Mouse (Mus musculus): ENCODE measurements around the gene Mad1l1. TPM values are rescaled to one million over a fixed set of nuclear protein-coding genes. Genes with fewer than 3 reads are reported as not detected.

Mad1l1 gene
- total RNA-seq, 2 experiments from 2014 or later, result 20.1 to 20.7 TPM

DNA sequence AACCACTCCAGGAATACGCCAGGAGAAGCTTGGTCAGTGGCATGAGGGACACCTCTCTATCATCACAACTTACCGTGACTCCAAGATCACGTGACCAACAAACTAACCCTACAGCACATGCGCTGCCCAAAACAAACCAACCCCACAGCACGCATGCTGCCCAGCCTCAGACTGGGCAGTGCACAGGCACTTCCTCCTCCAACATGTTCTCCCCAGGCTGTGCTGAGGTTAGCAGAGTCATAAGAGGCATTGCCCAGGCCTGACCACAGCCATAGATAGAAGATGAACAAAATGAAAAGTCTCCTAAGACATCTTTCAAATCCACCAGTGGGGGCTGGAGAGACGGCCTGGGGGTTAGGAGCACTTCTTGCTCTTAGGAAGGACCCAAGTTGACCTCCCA, 135.6 kb downstream of the Mad1l1 start:
- DNase-seq (ENCODE audit: low spot score in 2 of 2), result no peak

DNA sequence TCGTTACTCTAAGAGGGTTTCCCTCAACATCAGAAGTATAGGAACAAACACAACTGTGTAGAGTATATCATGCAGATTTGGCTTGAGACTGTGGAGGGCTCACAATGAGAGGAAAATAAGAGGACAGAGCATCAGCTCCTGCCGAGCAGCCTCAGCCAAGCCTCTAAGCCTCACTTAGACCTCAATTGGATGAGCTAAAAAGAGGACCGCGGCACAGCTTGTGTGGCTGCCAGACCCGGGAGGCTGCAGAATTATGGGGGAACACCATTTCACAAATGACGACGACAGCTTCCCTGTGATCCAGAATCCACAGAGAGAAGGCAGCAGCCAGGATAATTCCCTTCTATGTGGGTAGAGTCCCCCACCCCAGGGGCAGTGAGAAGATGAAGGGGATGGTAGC, 138.0 kb downstream of the Mad1l1 start:
- peak; percentile 15 to 24 for DNase-seq (ENCODE audit: low spot score in 2 of 2)

DNA sequence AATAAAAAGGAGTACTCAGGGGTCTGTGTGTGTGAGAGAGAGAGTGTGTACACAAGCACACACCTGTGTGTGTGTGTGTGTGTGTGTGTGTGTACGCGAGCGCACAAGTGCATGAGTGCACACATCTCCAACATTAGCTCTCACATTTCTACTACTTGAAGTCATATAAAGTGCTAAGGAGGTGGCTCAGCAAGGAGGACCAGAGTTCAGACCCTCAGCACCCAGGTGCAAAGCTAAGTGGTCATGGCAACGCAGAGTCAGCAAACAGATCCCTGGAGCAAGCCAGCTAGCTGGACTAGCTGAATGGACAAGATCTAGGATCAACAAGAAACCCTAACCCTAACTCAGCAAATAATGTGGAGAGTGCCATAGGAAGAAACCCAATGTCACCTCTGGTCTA, 139.0 kb downstream of the Mad1l1 start:
- no peak for DNase-seq (ENCODE audit: low spot score in 2 of 2)

DNA sequence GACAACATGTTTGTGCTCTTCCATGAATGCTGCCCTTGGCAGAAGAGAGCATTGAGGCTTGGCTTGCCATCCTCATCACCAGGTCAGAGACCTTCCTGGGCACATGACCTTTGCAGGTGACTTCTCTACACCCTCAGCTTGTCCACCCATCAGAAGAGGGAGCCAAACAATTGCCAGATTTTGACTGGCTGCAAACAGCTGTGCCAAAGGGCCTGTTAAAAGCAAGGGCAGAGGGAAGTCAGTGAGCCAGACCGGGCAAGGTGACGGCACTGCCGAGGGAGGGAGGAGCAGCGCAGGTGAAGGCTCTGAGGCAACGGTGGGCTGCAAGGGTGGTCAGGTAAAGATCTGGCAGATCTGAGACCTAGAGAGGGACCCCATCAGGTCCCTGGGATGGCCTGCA, 141.3 kb downstream of the Mad1l1 start:
- DNase-seq (ENCODE audit: low spot score in 2 of 2), result no peak

DNA sequence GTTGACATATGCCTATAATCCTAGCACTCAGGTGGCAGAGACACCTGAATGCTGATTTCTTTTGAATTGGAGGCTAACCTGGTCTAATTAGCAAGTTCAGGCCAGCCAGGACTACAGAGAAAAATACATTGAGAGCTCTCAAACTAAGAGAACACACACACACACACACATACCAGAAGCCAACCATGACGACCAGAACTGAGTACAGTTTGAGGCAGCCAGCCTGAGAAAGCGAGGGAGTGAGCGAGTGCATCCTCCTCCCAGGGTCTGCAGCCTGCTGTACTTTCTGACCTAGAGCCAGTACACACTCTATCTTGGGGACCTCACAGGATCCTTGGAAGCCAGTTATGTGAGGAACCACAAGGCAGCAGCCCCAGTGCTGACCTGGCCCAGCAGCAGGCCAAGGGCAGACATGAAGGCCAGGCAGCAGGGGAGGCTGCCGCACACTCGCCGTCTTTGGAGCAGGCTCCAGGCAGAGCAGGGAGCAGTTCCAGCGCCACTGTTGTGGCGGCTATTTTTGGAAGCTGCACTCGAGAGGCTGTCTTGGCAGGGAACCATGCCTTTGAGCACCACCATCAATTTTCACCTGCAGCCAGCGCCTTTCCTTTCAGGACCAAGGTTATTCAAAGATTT, 143.2 kb downstream of the Mad1l1 start:
- peak in 1 of 2 experiments; percentile 27 for DNase-seq (ENCODE audit: low spot score in 2 of 2)

DNA sequence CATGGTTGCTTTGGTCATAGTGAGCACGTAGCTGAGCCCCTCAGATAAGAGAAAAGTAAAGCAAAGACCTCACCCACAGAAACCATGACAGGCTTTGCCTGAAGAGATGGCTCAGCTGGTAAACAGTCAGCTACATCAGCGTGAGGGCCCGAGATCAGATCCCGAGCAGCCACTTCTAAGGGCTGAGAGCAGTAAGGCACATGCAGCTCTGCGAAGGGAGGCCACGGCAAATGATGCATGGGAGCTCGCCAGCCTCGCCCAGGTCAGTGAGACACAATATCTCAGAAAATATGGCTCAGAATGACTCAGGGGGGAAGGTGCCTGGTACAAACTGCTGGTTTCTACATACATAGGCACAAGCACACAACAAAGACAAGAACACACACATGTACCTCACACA, 143.8 kb downstream of the Mad1l1 start:
- no peak for DNase-seq (ENCODE audit: low spot score in 2 of 2)

DNA sequence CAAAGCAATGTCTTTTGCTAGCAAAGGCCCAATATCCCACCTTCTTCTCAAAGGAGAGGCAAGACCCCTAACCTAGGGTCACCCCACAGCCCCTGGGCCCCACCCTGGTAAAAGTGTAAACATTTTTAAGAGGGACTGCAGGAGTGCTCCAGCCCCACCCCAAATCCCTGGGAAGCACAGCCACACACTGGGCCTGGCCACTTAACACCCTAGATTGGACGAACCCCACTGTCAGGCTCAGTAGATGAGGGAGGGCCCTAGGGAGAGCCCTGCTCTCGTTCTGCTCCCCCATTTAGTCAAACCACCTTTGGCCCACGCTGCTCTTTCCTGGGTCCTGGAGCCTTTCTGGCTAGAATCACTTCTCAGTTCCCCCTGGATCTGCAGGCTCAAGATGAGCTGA, 145.0 kb downstream of the Mad1l1 start:
- DNase-seq (ENCODE audit: low spot score in 2 of 2), result no peak

DNA sequence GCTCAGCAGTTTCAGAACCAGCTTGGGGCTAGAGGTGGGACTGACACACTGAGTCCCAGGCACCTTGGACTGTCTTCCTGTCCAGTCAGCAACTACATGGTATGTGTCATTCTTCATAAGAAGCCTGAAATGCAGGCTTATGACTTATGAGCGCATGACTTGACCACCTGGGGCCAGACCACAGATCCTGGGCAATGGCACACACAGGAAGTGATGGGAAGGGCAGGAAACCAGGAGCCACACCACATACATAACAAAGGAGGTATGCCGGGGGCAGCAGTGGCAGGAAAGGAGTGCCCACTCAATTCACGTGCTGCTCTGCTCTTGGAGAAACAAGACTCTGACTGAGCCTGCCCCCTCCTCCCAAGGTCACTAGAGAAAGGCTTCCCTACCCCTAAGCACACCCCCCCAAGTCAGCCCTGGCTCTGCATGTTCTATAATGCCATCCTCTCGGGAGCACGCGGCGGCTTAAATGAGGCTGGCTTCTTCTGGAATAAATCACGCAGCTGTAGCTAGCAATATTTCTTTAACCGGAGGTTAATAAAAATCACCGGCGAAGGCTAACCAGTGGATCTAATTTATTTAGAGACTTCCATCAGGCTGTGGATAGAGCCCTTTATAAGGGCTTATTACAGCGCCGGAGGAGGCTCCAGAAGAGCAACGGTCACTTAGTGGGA, 146.4 kb downstream of the Mad1l1 start:
- DNase-seq (ENCODE audit: low spot score in 2 of 2), result no peak

DNA sequence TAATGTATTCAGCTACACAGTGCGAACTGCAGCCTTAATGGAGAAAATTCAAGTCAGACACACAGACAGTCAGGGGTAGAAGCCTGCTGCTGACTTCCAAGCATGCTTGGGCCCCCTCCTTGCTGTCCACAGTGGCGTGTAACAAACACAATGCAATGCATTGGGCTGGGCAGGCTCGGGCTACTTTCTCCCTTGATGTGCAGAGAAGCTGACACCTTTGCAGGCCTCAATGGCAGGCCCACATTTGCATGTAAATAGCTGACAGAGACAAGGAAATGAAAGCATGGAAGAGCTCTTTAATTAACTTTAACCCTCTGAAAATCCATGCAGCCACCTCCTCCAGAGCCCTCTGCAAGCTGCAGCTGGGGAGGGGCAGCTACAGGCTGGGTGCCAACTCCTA, 147.3 kb downstream of the Mad1l1 start:
- DNase-seq (ENCODE audit: low spot score in 2 of 2), result no peak

DNA sequence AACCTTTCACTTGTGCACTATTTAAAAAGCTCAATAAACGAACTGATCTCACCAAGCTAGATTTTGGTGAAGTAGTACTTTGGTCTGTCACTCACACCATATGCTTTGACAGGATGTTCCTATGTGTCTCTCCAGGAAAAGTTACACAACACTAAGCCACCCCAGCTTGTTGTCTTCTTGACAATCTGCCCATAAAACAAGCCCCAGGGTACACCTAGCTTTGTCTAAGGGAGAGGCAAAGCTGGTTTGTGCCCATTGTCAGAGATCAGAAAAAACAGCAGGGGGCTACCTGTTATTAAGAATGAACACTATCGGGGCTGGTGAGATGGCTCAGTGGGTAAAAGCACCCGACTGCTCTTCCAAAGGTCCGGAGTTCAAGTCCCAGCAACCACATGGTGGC, 148.2 kb downstream of the Mad1l1 start:
- DNase-seq (ENCODE audit: low spot score in 2 of 2), result no peak

DNA sequence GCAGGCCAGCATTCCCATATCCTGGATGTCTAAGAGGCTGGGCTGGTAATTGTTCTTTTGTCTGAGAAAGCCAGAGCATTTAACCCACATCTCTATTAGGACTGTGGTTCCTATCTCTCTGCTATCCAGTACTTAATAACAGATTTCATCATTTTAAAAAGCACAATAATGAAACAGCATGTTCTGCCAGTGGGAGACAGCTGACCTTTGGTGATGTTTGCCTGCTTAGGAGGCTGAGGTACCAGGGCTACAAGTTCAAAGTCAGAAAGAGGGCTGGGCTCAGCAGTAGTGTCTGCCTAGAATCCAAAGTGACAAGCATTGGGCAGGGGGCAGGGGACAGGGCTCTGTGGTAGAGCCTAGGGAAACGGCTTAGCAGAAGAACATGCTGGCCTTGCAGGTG, 149.6 kb downstream of the Mad1l1 start:
- DNase-seq (ENCODE audit: low spot score in 2 of 2), result no peak

DNA sequence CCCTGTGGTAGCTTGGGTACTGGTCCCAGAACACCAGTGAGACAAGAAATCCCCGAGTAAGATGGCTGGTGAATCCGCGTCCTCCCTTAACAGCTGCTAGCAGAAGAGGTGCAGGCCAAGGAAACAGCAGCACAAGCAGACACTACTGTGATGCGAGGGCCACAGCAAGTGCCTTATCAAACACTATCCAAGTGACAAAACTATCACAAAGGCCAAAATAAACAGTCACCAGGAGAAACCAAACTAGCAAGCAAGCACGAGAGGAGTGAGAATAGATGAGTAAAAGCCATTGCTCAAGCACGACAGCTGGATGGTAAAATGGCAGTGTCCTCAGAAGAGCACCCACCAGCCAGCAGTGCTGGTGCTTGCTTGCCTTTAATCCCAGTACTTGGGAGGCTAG, 153.8 kb downstream of the Mad1l1 start:
- DNase-seq (ENCODE audit: low spot score in 2 of 2), result no peak

DNA sequence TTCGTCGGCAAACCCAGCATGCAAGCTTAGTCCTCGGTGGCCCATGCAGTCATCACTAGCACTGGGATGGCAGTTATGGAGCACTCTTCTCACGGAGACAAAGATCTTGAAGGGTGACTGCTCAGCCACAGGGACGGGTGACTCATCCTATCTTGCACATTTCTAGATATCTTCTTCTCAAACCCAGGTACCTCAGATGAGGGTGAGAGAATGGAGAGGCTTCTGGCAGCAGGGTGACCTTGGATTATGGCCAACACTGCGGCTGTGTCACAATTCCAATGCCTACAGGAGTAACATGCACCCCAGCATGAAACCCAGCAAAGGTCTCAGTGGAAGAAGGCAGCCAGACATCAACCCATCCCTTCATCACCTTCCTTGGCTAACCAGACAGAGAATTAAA, 154.3 kb downstream of the Mad1l1 start:
- DNase-seq (ENCODE audit: low spot score in 2 of 2), result no peak

DNA sequence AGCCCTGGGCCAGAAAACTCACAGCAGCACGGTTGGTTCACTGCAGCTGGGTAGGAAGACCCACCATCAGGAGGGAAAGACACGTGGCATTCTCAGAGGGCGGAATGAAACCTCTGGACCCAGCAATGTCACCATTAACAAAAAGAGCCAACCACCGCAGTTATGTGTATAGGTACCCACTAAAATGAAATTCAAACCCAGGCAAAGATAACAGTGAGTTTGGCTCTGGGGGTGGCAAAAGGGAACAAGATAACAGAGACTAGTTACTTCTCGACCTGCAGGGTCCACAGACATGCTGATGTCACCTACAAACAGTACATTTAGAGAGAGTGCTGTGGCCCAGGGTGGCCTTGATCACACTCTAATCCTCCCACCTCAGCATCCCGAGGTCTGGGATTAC, 157.4 kb downstream of the Mad1l1 start:
- DNase-seq (ENCODE audit: low spot score in 2 of 2), result no peak

DNA sequence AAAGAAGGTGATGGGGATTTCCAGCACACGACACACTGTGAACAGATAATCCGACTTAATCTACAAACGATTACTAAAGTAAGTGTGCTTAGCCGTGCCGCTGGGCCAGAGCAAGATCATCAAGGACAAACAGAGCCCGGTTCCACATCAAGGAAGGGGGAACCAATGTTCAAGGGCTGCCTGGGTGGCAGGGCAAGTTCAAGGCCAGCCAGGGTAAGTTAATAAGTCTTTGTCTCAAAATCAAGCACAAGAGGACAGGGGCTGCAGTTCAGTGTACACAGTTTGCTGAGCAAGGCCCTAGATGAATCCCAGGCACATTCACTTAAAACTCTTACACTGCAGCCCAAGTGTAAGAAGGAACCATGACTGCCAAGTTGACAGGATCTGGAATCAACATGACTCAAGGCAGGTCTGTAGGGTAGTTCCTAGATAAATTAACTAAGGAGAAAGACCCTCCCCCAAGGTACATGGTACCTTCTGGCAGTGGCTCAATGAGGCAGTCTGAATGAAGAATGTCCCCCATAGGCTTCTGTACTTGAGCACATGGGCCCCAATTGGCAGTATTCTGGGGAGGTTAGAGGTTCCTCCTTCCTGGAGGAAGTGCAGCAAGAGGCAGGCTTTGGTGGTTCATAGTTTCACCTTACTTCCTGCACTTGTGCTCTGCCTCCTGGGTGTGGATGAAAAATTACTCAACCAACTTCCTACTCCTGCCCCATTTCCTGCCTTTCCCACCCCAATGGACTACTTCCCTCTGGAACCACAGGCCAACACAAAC, 159.1 kb downstream of the Mad1l1 start:
- no peak for DNase-seq (ENCODE audit: low spot score in 2 of 2)

DNA sequence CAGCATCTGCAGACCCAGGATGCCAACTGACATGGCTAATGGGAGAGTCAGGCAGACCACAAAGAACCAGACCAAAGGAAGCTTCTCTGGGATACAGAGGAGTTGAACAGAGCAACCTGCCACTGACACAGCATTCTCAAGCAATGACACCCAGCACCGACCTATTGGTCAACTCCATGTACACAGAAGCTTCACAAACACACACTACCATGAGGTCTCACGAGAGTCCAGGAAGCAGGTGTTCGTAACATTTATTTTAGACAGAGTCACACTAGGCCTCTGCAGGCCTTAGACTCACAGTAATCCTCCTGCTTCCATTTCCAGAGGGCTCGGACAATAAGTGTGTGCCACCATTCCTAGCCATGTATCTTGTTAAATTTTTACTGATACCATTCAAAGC, 162.3 kb downstream of the Mad1l1 start:
- DNase-seq (ENCODE audit: low spot score in 2 of 2), result no peak

DNA sequence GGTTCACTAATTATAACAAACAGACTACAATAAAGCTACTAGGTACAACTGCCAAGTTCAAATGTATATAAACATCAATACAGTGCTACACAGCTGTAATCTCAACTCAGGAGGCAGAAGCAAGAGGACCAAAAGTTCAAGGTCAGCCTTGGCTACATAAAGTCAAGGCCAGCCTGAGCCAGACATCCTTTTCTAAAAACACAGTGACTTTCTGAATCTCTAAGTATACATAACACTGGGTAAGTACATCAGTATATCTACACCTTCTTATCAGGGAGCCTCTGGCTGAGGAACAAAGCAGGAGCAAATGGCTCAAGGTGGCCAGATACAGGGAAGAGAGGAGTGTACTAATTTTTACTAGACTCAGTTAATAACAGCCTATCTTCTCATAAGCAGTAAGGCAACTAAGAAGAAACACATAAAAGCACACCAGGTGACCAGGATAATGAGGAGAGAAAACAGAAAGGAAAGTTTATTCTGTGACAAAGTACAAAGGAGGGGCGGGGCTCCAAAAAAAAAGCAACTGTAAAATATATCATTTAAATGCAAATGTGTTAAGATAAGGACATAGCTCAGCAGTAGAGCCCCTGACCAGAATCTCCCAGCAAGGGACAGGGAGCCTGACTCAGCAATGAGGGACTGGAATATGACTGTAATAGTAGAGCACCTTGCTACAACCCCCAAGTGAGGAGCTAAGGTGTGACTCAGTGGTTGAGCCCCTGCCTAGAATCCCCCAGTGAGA, 163.3 kb downstream of the Mad1l1 start:
- DNase-seq (ENCODE audit: low spot score in 2 of 2), result no peak

DNA sequence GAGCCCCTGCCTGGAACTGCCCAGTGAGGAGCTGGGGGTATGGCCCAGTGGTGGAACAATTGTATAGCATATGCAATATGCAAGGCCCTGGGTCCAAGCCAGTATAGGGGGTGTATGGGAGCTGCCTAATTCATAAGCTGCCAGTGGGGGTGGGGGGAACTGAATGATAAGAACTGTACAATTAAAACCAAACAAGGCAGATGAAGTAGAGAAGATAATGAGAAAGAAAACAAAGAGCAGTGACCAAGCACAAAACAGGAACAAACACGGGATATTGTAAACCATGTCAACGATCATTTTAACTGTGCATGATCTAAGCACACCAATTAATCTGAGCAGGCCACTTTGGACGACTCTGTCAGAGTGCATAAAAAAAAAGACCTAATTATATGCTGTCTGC, 167.2 kb downstream of the Mad1l1 start:
- DNase-seq (ENCODE audit: low spot score in 2 of 2), result no peak

DNA sequence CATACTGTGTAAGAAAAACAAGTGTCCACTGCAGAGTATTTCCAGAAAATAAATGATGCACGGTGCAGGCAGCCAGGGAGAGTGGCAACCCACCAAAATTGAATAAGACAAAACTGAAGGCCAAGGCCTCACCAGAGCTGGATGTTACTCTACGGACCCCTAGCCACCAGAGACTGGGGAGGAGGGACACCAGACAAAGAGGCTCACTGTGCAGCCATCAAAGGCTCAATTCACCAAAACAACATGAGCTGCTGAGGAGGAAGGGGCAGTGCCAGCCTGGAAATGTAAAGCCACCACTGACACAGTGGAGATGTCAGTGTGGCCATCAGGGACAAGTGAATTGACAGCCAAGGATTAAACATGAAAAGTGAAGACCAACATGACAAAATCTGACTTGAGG, 169.5 kb downstream of the Mad1l1 start:
- DNase-seq (ENCODE audit: low spot score in 2 of 2), result peak; percentile 15 to 32

DNA sequence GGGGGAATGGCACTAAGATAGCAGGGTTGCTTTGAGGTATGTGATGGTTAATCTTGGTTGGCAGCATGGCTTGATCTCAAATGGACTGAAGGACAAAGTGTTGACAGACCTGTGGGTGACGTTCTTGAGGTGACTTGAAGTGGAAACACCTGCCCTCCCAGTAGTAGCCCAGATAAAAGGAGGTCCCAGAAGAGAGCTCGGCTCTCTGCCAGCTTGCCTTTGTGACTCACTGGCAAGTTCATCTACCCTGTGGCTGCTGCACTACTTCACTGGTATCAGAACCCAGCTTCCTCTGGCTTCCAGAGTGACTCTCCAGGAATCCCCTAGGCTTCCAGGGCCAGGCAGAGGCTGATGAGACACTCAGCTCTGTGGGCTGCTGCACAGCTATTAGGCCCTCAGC, 170.2 kb downstream of the Mad1l1 start:
- DNase-seq (ENCODE audit: low spot score in 2 of 2), result no peak

DNA sequence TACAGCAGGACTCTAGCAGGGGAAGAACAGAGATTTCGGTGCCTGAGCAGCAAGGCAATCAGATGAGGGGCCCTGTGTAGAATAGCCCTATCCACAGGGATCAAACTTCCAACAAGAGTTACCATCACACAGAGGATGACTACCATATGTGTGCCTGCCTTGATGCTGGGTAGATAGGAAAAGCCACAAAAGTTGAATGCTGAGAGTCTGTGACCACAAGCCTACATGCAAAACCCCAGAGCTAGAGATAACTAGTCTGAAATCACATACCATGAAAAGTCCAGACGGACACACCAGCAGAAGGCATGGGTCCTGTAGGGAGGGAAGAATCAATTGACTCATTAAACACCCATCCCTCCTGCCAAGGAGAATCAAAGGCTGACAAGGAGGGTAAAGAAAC, 170.7 kb downstream of the Mad1l1 start:
- DNase-seq (ENCODE audit: low spot score in 2 of 2), result no peak

DNA sequence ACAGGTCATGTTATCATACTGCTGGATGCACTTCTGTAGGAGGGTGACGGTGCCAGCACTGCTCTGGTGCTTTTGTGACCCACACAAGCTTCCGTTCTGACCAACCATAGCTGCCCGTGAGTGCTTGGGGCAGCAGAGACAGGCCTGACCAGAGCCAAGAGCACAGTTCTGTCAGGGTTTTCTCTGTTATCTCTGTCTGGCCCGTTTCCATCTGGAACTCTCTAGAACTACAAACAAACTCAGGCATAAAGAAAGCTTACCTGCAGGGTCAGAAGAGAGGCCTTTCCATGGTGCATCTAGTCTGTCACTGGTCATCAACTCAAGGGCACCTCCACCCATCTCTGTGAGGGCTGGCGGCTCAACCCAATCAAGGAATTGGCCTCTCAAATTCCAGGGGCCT, 171.2 kb downstream of the Mad1l1 start:
- DNase-seq (ENCODE audit: low spot score in 2 of 2), result no peak

All from layer of hippocampus, postnatal 10 days (tissue).